Mouse (Mus musculus) left cerebral cortex, postnatal 36 days (tissue): Measurements from ENCODE around the gene Otor. TPM values are rescaled to one million over a fixed set of nuclear protein-coding genes. Genes with fewer than 3 reads are reported as not detected.

Experiments
- DNase-seq, 2 experiments: peaks; one replicate each; pipeline ENCODE4 v3.0.0; 2021 to 2022; ENCODE audit warnings: low spot score in 2 of 2, mixed read lengths in 1 of 2
- intact Hi-C: fragments of 180-260 bp; cut with DNase I; formaldehyde crosslinking; loops from one replicate; pipeline ENCODE4 v1.15.1; 2025
- total RNA-seq, 2 experiments: library from RNA; stranded (reverse); gene quantifications; 2 replicates each; pipeline ENCODE4 v1.2.3; 2021

Gene Otor
- not detected for total RNA-seq

GRCm38 (mm10) chr2:143078198-143078851, at the start of gene Otor:
Otor (plus strand) TSS chr2:143078473.
- no peak for DNase-seq
- intact Hi-C loops, result no loop called here

- intact Hi-C loops, result no loop called here
- no peak for DNase-seq
Measured at GRCm38 (mm10) chr2:143031283-143031682, 47.0 kb upstream of the Otor start.

- peak in 1 of 2 experiments; percentile 27 for DNase-seq
- intact Hi-C loops, result no loop called here
Measured at GRCm38 (mm10) chr2:143032378-143033255, 45.7 kb upstream of the Otor start.

- peak; percentile 34 to 36 for DNase-seq
- intact Hi-C loops, result no loop called here
Measured at GRCm38 (mm10) chr2:143034350-143035085, 43.8 kb upstream of the Otor start.

GRCm38 (mm10) chr2:143035086-143035593, 43.1 kb upstream of the Otor start:
- peak; percentile 39 to 42 for DNase-seq

GRCm38 (mm10) chr2:143041596-143041995, 36.7 kb upstream of the Otor start:
- intact Hi-C loops, result no loop called here
- no peak for DNase-seq

More at GRCm38 (mm10) chr2:143035086-143035593, 43.1 kb upstream of the Otor start:
- intact Hi-C loops, result no loop called here

GRCm38 (mm10) chr2:143055251-143055650, 23.0 kb upstream of the Otor start:
- intact Hi-C loops, result no loop called here
- DNase-seq, result no peak

- intact Hi-C loops, result no loop called here
- DNase-seq, result peak; percentile 9 to 17
Measured at GRCm38 (mm10) chr2:143056736-143057135, 21.5 kb upstream of the Otor start.

- no peak for DNase-seq
- intact Hi-C loops, result loop anchor here (5.0 kb wide), 1 partner anchor 160 kb away; the partner anchor contains the start of gene Kif16b
Measured at GRCm38 (mm10) chr2:143062432-143062811, 15.9 kb upstream of the Otor start.

GRCm38 (mm10) chr2:143062812-143063792, 15.2 kb upstream of the Otor start, which contains the start of gene Snrpb2:
Snrpb2 (plus strand) TSS chr2:143063039.
- peak; percentile 87 to 89 for DNase-seq
- intact Hi-C loops, result loop anchor here (5.0 kb wide), 1 partner anchor 161 kb away; the partner anchor contains the start of gene Kif16b

- no peak for DNase-seq
- intact Hi-C loops, result no loop called here
Measured at GRCm38 (mm10) chr2:143065914-143066313, 12.4 kb upstream of the Otor start.

- DNase-seq, result no peak
- intact Hi-C loops, result no loop called here
Measured at GRCm38 (mm10) chr2:143081693-143082092, 3.4 kb downstream of the Otor start.

GRCm38 (mm10) chr2:143084852-143085397, 6.7 kb downstream of the Otor start:
- intact Hi-C loops, result no loop called here
- no peak for DNase-seq

DNA sequence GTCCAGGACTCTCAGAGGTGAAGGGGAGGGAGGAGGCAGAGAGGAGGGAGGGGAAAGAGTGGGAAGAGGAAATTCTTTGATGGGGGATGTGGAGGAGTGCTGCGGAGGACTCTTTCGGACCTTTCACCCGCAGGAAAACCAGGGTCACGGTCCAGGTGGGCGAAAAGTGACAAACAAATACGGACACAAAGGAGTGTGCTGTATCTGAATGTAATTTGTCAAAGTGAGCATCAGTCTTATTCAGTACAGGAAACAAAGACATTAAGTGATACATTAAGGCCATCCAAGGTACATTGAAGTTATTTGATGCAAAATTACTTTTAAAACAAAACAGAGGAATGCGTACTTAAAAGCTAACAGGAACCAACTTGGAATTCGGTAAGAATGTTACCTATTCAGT, 11.6 kb downstream of the Otor start:
- DNase-seq, result no peak
- intact Hi-C loops, result loop anchor here (5.0 kb wide), 1 partner anchor 233 kb away; no protein-coding TSS in a partner anchor

GRCm38 (mm10) chr2:143093726-143094125, 15.5 kb downstream of the Otor start:
- peak; percentile 65 to 79 for DNase-seq

DNA sequence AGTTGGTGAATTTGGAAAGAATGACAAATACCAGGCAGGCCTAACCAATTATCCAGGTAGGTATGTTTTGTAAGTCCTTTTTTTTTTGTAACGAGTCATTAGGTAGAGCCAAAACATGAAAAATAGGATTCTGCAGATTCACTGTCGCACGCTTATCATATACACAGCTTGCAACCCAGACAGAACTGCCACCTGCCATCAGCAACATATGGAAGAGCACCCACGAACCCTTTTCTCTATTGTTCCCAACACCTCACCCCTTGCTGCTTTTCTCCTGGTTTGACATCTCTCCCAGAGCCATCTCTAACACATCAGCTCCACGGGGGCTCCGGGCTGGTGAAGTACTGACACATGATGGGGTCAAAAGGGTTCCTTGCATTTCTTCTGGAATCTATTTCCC, 16.5 kb downstream of the Otor start:
- DNase-seq, result peak in 1 of 2 experiments; percentile 12
- intact Hi-C loops, result loop anchor here (5.0 kb wide), 1 partner anchor 237 kb away; no protein-coding TSS in a partner anchor

More at GRCm38 (mm10) chr2:143093726-143094125, 15.5 kb downstream of the Otor start:
- intact Hi-C loops, result loop anchor here (5.0 kb wide), 1 partner anchor 236 kb away; no protein-coding TSS in a partner anchor

DNA sequence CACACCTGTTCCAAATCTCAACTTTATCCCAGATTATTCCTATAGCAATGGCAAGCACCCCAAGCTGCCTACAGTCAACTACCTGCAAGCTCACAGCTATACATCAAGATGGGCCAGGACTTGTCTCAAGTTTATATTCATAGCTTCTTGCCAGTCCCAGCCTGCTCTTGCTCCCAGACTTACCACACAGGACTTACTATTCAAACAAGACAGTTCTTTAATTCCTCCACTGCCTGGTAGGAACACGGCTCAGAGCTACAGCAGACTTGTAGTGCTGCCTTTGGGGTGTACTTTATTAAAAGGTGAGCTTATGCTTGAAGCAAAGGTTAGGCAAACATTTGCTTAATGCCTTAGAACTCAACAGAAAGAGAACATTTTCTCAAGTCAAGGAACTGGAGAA, 18.9 kb downstream of the Otor start:
- DNase-seq, result no peak
- intact Hi-C loops, result no loop called here

- intact Hi-C loops, result loop anchor here (10.0 kb wide), 1 partner anchor 1341 kb away; no protein-coding TSS in a partner anchor
Measured at GRCm38 (mm10) chr2:143113859-143114258, 35.6 kb downstream of the Otor start.

More at GRCm38 (mm10) chr2:143113859-143114258, 35.6 kb downstream of the Otor start:
- DNase-seq, result no peak
